Mouse (Mus musculus) MEL (cell line): ENCODE results near the gene Sphk2. TPM values are rescaled to one million over a fixed set of nuclear protein-coding genes. Genes with fewer than 3 reads are reported as not detected.

Experiments used
- DNase-seq: peaks from one replicate; pipeline ENCODE4 v3.0.0; 2011; ENCODE audit warnings: low read depth, low spot score
- H3K27ac ChIP-seq: 2 replicates; pipeline ENCODE4 v1.5.1; 2012; ENCODE audit warnings: low read depth, mild to moderate bottlenecking, control low read depth, low read length, moderate library complexity; ENCODE audit not compliant: control insufficient read depth
- H3K27me3 ChIP-seq, 2 experiments: fragments of 150-350 bp in 1 of 2; sonication (generic) in 1 of 2; 2 replicates each; pipeline ENCODE4 v1.6.1; 2012; ENCODE audit warnings: low read length in 2 of 2, mild to moderate bottlenecking in 2 of 2, improper control_type of control experiment in 1 of 2, moderate library complexity in 1 of 2; ENCODE audit not compliant: insufficient read depth in 2 of 2, control insufficient read depth in 1 of 2
- H3K36me3 ChIP-seq, 2 experiments: 2 replicates each; pipeline ENCODE4 v1.6.1; 2012 to 2014; ENCODE audit warnings: low read length in 2 of 2, improper control_type of control experiment in 1 of 2, inconsistent platforms in 1 of 2, mild to moderate bottlenecking in 1 of 2; ENCODE audit not compliant: insufficient read depth in 2 of 2, control insufficient read depth in 1 of 2
- H3K4me1 ChIP-seq, 2 experiments: fragments of 150-350 bp in 1 of 2; sonication (generic) in 1 of 2; 2 replicates each; pipeline ENCODE4 v1.6.1; 2012; ENCODE audit warnings: low read length in 2 of 2, improper control_type of control experiment in 1 of 2, mild to moderate bottlenecking in 1 of 2; ENCODE audit not compliant: insufficient read depth in 2 of 2, control insufficient read depth in 1 of 2
- H3K4me3 ChIP-seq, 2 experiments: fragments of 150-350 bp in 1 of 2; sonication (generic) in 1 of 2; 2 replicates each; pipeline ENCODE4 v1.5.1; 2012; ENCODE audit warnings: low read depth in 2 of 2, low read length in 2 of 2, mild to moderate bottlenecking in 2 of 2, moderate library complexity in 2 of 2, control low read depth in 1 of 2, improper control_type of control experiment in 1 of 2; ENCODE audit not compliant: control insufficient read depth in 1 of 2, insufficient read depth in 1 of 2
- H3K79me2 ChIP-seq: 2 replicates; pipeline ENCODE4 v1.6.1; 2012; ENCODE audit warnings: mild to moderate bottlenecking, low read length, moderate library complexity; ENCODE audit not compliant: control insufficient read depth, poor library complexity, insufficient read depth
- H3K9ac ChIP-seq: 2 replicates; pipeline ENCODE4 v1.6.1; 2012; ENCODE audit warnings: low read depth, mild to moderate bottlenecking, control low read depth, low read length, moderate library complexity; ENCODE audit not compliant: control insufficient read depth, poor library complexity, severe bottlenecking
- H3K9me3 ChIP-seq: fragments of 150-350 bp; sonication (generic); replicated peaks from 2 replicates; pipeline ENCODE4 v1.6.1; 2012; ENCODE audit warnings: mild to moderate bottlenecking, low read length, improper control_type of control experiment, moderate library complexity; ENCODE audit not compliant: insufficient read depth
- CHD1 ChIP-seq: IDR thresholded peaks from 2 replicates; pipeline ENCODE4 v1.6.1; 2012; ENCODE audit warnings: low read depth, mild to moderate bottlenecking, inconsistent platforms, low read length, improper control_type of control experiment
- CHD2 ChIP-seq: IDR thresholded peaks from 2 replicates; pipeline ENCODE4 v1.6.1; 2011; ENCODE audit warnings: low read length, improper control_type of control experiment
- ELF1 ChIP-seq: IDR thresholded peaks from 2 replicates; pipeline ENCODE4 v1.6.1; 2014; ENCODE audit warnings: low read depth, mild to moderate bottlenecking, inconsistent platforms, low read length, improper control_type of control experiment, moderate library complexity
- GABPA ChIP-seq: IDR thresholded peaks from 2 replicates; pipeline ENCODE4 v1.6.1; 2012; ENCODE audit warnings: low read depth, mild to moderate bottlenecking, inconsistent platforms, low read length, improper control_type of control experiment, moderate library complexity
- HCFC1 ChIP-seq: IDR thresholded peaks from 2 replicates; pipeline ENCODE4 v1.6.1; 2012; ENCODE audit warnings: low read depth, mild to moderate bottlenecking, inconsistent platforms, low read length, improper control_type of control experiment, moderate library complexity
- JUND ChIP-seq: IDR thresholded peaks from 2 replicates; pipeline ENCODE4 v1.6.1; 2011; ENCODE audit warnings: low read depth, mild to moderate bottlenecking, improper control_type of control experiment, low read length
- KAT2A ChIP-seq: conservative IDR thresholded peaks from 2 replicates; pipeline ENCODE4 v1.6.1; 2012; ENCODE audit warnings: low read depth, low read length, improper control_type of control experiment, inconsistent platforms
- MAFK ChIP-seq: IDR thresholded peaks from 2 replicates; pipeline ENCODE4 v1.6.1; 2011; ENCODE audit warnings: low read depth, mild to moderate bottlenecking, low read length, improper control_type of control experiment, borderline replicate concordance
- MAX ChIP-seq: IDR thresholded peaks from 2 replicates; pipeline ENCODE4 v1.6.1; 2011; ENCODE audit warnings: low read length, improper control_type of control experiment
- MEF2A ChIP-seq: IDR thresholded peaks from 2 replicates; pipeline ENCODE4 v1.6.1; 2014; ENCODE audit warnings: low read depth, mild to moderate bottlenecking, inconsistent platforms, low read length, improper control_type of control experiment; ENCODE audit not compliant: poor library complexity, insufficient replicate concordance, severe bottlenecking; ENCODE audit errors: extremely low read depth
- MYB ChIP-seq: IDR thresholded peaks from 2 replicates; pipeline ENCODE4 v1.6.1; 2011; ENCODE audit warnings: mild to moderate bottlenecking, low read depth, low read length, improper control_type of control experiment
- MYC ChIP-seq: IDR thresholded peaks from 2 replicates; pipeline ENCODE4 v1.6.1; 2011; ENCODE audit warnings: low read depth, mild to moderate bottlenecking, low read length, improper control_type of control experiment, moderate library complexity
- POLR2A ChIP-seq, 2 experiments: IDR thresholded peaks; 2 replicates each; pipeline ENCODE4 v1.6.1; 2011 to 2012; ENCODE audit warnings: low read length in 2 of 2, mild to moderate bottlenecking in 2 of 2, control low read depth in 1 of 2, improper control_type of control experiment in 1 of 2, low read depth in 1 of 2, moderate library complexity in 1 of 2; ENCODE audit not compliant: control insufficient read depth in 1 of 2, insufficient read depth in 1 of 2, poor library complexity in 1 of 2
- POLR2AphosphoS2 ChIP-seq: IDR thresholded peaks from 2 replicates; pipeline ENCODE4 v1.6.1; 2011; ENCODE audit warnings: low read length, improper control_type of control experiment
- POLR2AphosphoS5 ChIP-seq: IDR thresholded peaks from 2 replicates; pipeline ENCODE4 v1.6.1; 2012; ENCODE audit warnings: low read depth, borderline replicate concordance, mild to moderate bottlenecking, inconsistent platforms, low read length, moderate library complexity, mixed read lengths
- RCOR1 ChIP-seq: IDR thresholded peaks from 2 replicates; pipeline ENCODE4 v1.6.1; 2012; ENCODE audit warnings: low read depth, mild to moderate bottlenecking, inconsistent platforms, low read length, improper control_type of control experiment
- SIN3A ChIP-seq: IDR thresholded peaks from 2 replicates; pipeline ENCODE4 v1.6.1; 2012; ENCODE audit warnings: low read length, improper control_type of control experiment, inconsistent platforms
- SMC3 ChIP-seq: IDR thresholded peaks from 2 replicates; pipeline ENCODE4 v1.6.1; 2011; ENCODE audit warnings: low read depth, low read length, improper control_type of control experiment
- TBP ChIP-seq: IDR thresholded peaks from 2 replicates; pipeline ENCODE4 v1.8.0; 2011; ENCODE audit warnings: low read depth, low read length, improper control_type of control experiment
- UBTF ChIP-seq: IDR thresholded peaks from 2 replicates; pipeline ENCODE4 v1.6.1; 2012; ENCODE audit warnings: low read depth, mild to moderate bottlenecking, inconsistent platforms, low read length, improper control_type of control experiment, moderate library complexity, borderline replicate concordance; ENCODE audit not compliant: insufficient read depth
- USF1 ChIP-seq: IDR thresholded peaks from 2 replicates; pipeline ENCODE4 v1.6.1; 2014; ENCODE audit warnings: low read depth, mild to moderate bottlenecking, inconsistent platforms, low read length, improper control_type of control experiment, moderate library complexity
- ZKSCAN1 ChIP-seq: IDR thresholded peaks from 2 replicates; pipeline ENCODE4 v1.6.1; 2012; ENCODE audit warnings: low read depth, mild to moderate bottlenecking, inconsistent platforms, low read length, improper control_type of control experiment, moderate library complexity
- ZNF384 ChIP-seq: IDR thresholded peaks from 2 replicates; pipeline ENCODE4 v1.6.1; 2012; ENCODE audit warnings: low read depth, mild to moderate bottlenecking, inconsistent platforms, low read length, improper control_type of control experiment
- polyA plus RNA-seq, 2 experiments: library from polyadenylated mRNA; stranded (reverse) in 1 of 2; unstranded in 1 of 2; fragments of >175 nt in 1 of 2; fragments of >200 nt in 1 of 2; gene quantifications; 2 replicates each; pipeline versions ENCODE4 v1.2.1 to v1.2.4; 2012; ENCODE audit warnings: low replicate concordance in 2 of 2, low read depth in 1 of 2; ENCODE audit not compliant: insufficient read length in 2 of 2, insufficient read depth in 1 of 2, missing spikeins in 1 of 2
- total RNA-seq: library from RNA; depleted of rRNA; stranded (reverse); fragments of 300-350 nt; gene quantifications from 2 replicates; pipeline ENCODE4 v1.2.3, GENCODE M21; 2012

Sphk2 gene
- total and polyA plus RNA-seq, 3 experiments: 21.0 to 40.2 TPM; not detected in 1

DNA sequence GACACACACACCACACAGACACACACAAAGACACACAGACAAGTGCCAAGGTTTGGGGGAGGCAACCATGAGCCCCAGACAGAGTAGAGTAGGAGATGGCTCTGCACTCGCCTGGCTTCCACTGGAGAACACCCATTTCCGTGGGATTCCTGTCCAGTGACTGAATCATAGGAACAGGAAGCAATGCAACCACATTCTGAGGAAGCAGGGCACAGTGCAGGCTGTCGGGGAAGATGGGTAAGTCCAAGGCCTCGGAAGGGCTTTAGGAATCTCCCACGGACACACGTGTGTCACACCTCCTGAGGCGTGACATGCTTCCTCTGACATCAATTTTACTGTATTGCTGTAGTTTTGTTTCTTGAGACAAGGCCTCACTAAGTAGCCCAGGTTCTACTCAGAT lies 30.3 kb upstream of the Sphk2 start:
- Histone ChIP-seq H3K27ac (no peak overlapping the region), H3K9ac (no peak overlapping the region), H3K27me3 (0 out of 4 replicates have a peak, but pooled peaks cover 0 to 2% of the 10 kb centered on the region in 2 experiments), H3K9me3 (no peaks in the 10 kb centered on the region), H3K36me3 (no peaks in the 10 kb centered on the region), H3K4me3 (no peak overlapping the region), H3K79me2 (no peaks in the 10 kb centered on the region), H3K4me1 (no peaks in the 10 kb centered on the region)
- no peak for DNase-seq
- no peak for TF ChIP-seq RCOR1
- TF ChIP-seq MAFK: no peak
- TF ChIP-seq SIN3A: no peak
- no peak for TF ChIP-seq POLR2A (IDR thresholded peaks at IDR 0.05; ENCODE audit: control insufficient read depth in 1 of 2, insufficient read depth in 1 of 2, low read depth in 1 of 2, low read length in 2 of 2, poor library complexity in 1 of 2)
- no peak for TF ChIP-seq MYB
- TF ChIP-seq MYC: no peak
- TF ChIP-seq UBTF: no peak
- TF ChIP-seq ZNF384: no peak
- no peak for TF ChIP-seq TBP
- no peak for TF ChIP-seq KAT2A
- no peak for TF ChIP-seq CHD2
- TF ChIP-seq POLR2AphosphoS5: no peak
- TF ChIP-seq USF1: no peak
- TF ChIP-seq, all 39 proteins: peak for 0

DNA sequence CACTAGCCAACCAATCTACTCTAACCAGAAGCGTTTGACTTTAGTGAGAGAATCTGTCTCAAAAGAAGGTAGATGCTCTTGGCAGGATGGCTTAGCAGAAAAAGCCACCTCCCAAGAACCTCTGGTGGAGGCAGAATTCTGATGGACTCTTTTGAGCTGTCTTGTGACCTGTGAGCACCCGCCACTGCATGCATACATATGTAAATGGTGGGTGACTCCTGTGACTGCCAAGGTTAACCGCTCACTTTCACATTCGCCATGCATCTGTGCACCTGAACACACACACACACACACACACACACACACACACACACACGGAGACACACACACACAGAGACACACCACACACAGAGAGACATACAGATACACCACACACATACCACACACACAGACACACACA lies 29.6 kb upstream of the Sphk2 start:
- Histone ChIP-seq H3K4me1 (no peaks in the 10 kb centered on the region), H3K36me3 (no peaks in the 10 kb centered on the region), H3K9me3 (no peaks in the 10 kb centered on the region), H3K27me3 (0 out of 4 replicates have a peak, but pooled peaks cover 0 to 2% of the 10 kb centered on the region in 2 experiments), H3K79me2 (no peaks in the 10 kb centered on the region), H3K9ac (no peak overlapping the region), H3K4me3 (no peak overlapping the region), H3K27ac (no peak overlapping the region)
- TF ChIP-seq ZKSCAN1: no peak
- TF ChIP-seq SMC3: no peak
- TF ChIP-seq GABPA: no peak
- no peak for TF ChIP-seq ELF1
- no peak for TF ChIP-seq JUND
- no peak for TF ChIP-seq TBP
- no peak for TF ChIP-seq UBTF
- no peak for TF ChIP-seq KAT2A
- no peak for TF ChIP-seq HCFC1
- no peak for TF ChIP-seq MEF2A
- TF ChIP-seq MAX: no peak
- no peak for TF ChIP-seq SIN3A
- TF ChIP-seq MYC: no peak
- no peak for TF ChIP-seq USF1
- TF ChIP-seq POLR2AphosphoS2: no peak
- no peak for TF ChIP-seq POLR2AphosphoS5
- TF ChIP-seq CHD1: no peak
- no peak for DNase-seq
